21 mouse cellular contexts compared by ENCODE assay signal in the genomic region with DNA sequence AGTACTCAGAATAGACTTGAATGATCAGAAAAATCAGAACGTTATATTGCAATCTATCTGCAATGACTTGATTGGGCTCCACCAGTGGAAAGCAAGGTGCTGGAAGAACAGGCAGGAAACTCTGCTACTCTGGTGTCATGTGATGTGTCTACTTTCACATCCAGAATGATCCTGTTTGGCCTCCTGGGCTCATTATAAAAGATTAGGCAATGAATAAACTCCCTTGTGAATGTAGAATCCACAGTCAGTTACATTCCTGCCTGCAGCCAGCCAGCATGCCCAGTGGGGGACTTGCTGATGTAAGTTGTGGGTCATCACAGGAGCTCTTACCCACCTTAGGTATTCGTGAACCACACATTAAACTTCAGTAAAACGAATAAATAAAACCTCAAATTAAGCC.
"Had no signal": no experiment of that assay in that cellular context is flagged by ENCODE, and none has a peak within 500 bp of the region (broad histone marks: within the 10 kb centered on the region; RNA-seq: fewer than 3 reads in every experiment).

No protein-coding gene starts in this region.

- H3K4me3 ChIP-seq: limb, embryonic 10.5 days; limb, embryonic 13.5 days; liver, embryonic 12.5 days; liver, embryonic 15.5 days; midbrain, embryonic 12.5 days; midbrain, embryonic 15.5 days; neural tube, embryonic 12.5 days; neural tube, embryonic 15.5 days had no signal

- H3K36me3 ChIP-seq: limb, embryonic 10.5 days; limb, embryonic 13.5 days; liver, embryonic 12.5 days; liver, embryonic 15.5 days; midbrain, embryonic 12.5 days; midbrain, embryonic 15.5 days; neural tube, embryonic 12.5 days; neural tube, embryonic 15.5 days had no signal

- H3K9ac ChIP-seq: limb, embryonic 13.5 days; liver, embryonic 12.5 days; liver, embryonic 15.5 days; midbrain, embryonic 12.5 days; midbrain, embryonic 15.5 days; neural tube, embryonic 12.5 days; neural tube, embryonic 15.5 days had no signal

- ATAC-seq: liver, embryonic 12.5 days; midbrain, embryonic 15.5 days had no signal

- H3K4me2 ChIP-seq: limb, embryonic 13.5 days; liver, embryonic 12.5 days; liver, embryonic 15.5 days; midbrain, embryonic 12.5 days; midbrain, embryonic 15.5 days; neural tube, embryonic 12.5 days; neural tube, embryonic 15.5 days had no signal

- DNase-seq: kidney, postnatal 10 days; kidney, postnatal 36 days; liver; lung, adult 2 months; lung, postnatal 14 days; right cerebral cortex, adult 18-20 months; right cerebral cortex, postnatal 14 days; right cerebral cortex, postnatal 4 days; thymus, adult 2 months; thymus, postnatal 14 days; thymus, postnatal 4 days had no signal

- H3K4me1 ChIP-seq: limb, embryonic 13.5 days; liver, embryonic 12.5 days; liver, embryonic 15.5 days; midbrain, embryonic 15.5 days; neural tube, embryonic 12.5 days; neural tube, embryonic 15.5 days had no signal

- H3K27me3 ChIP-seq: limb, embryonic 13.5 days; liver, embryonic 12.5 days; liver, embryonic 15.5 days; midbrain, embryonic 12.5 days; midbrain, embryonic 15.5 days; neural tube, embryonic 12.5 days; neural tube, embryonic 15.5 days had no signal

- H3K9me3 ChIP-seq: limb, embryonic 10.5 days; limb, embryonic 13.5 days; liver, embryonic 12.5 days; liver, embryonic 15.5 days; midbrain, embryonic 12.5 days; midbrain, embryonic 15.5 days; neural tube, embryonic 12.5 days; neural tube, embryonic 15.5 days had no signal

- H3K27ac ChIP-seq: limb, embryonic 10.5 days; limb, embryonic 13.5 days; liver, embryonic 12.5 days; liver, embryonic 15.5 days; macrophage; midbrain, embryonic 12.5 days; midbrain, embryonic 15.5 days; neural tube, embryonic 12.5 days; neural tube, embryonic 15.5 days; stomach, postnatal 0 days had no signal
